Mouse (Mus musculus) layer of hippocampus, adult 18-20 months (tissue): Measurements from ENCODE around the gene Tprn. TPM values are rescaled to one million over a fixed set of nuclear protein-coding genes. Genes with fewer than 3 reads are reported as not detected.
"Not testable (repeated sequence)": the region's sequence is repeated elsewhere in the genome, so short reads cannot be mapped to it uniquely, and the experiment has no call there.

Experiments
- DNase-seq, 2 experiments: peaks; one replicate each; pipeline ENCODE4 v3.0.0; 2022; ENCODE audit warnings: low spot score in 2 of 2
- total RNA-seq, 2 experiments: library from RNA; stranded (reverse); gene quantifications; 2 replicates each; pipeline ENCODE4 v1.2.3; 2021

Tprn gene
- total RNA-seq, 2 experiments from 2014 or later: 21.2 to 23.1 TPM

DNA sequence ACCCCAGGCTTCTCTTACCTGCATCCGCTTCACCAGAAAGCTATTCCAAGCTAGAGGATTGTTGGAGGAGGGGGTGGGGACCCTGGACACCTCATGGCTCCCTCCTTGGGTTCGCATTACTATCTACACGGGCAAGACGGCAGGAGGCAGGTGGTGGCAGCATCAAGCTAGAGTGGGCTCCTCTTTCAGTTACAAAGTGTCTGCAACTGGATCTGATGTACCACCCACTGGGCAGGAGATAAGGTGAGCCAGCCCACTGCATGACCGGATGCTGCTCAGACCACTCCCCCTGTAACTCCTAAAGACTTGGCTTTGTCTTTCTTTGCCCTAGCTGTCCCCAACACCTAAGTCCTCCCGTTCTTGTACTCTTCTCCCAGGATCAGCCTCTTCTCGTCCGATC is 25.8 kb upstream of the Tprn start, which contains the start of gene Rnf224:
Gene Rnf224 (minus strand): TSS at position 174 of the 400 bp plus-strand sequence.
- DNase-seq: no peak

DNA sequence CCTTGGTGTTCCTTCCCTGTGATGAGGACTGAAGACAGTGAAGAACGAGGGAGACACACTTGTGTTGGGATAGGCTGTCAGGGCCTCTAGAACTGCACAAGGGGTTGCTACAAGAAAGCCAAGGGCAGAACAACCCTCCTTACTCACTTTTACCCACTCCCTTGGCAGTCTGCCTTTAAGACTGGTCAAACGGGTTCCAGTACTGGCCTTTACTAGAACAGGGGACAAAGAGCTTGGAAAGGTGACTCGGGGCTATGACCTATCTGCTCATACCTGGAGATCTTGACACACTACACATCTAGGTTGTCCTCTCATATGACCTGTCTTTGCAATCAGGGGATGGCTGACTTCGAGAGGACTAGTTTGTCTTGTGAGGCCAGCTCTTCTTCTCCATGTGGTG is 24.9 kb upstream of the Tprn start:
- no peak for DNase-seq

DNA sequence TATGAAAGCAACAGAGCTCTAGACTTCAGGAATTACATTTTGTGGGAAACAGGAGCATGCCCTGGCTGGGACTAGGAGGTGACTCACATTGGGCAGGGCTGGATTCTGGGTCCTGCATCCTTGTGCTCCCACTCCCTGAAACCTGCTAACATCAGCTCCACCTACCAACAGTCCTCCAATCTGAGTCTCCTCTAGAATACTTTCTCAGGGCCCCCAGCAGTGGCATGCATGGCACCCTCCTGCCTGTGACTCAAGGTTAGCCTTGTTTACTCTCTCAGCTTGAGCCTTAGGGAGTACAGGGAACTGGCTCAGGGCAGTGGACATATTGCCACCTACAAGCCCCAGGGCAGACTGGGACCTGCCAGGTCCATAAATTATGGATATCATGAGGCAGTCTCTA is 24.3 kb upstream of the Tprn start:
- no peak for DNase-seq

DNA sequence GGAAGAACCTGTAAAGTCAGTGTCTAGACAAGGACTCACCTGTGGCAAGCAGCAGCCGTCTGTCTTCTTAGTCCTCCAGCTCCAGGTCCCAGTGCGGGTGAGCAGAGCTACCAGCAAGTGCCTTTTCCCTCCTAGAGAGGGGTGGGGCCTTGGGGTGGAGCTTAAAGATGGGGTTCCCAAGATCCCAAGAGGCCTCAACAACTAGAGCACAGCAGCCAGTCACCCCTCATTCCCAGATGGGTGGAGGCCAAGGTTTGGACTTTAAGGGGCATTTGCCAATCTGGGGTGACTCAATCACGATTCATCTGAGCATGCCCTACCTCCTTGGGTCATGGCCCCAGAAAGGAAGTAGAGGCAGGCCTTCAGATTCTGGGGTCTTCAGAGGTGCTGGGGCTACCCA is 22.7 kb upstream of the Tprn start:
- DNase-seq: no peak

DNA sequence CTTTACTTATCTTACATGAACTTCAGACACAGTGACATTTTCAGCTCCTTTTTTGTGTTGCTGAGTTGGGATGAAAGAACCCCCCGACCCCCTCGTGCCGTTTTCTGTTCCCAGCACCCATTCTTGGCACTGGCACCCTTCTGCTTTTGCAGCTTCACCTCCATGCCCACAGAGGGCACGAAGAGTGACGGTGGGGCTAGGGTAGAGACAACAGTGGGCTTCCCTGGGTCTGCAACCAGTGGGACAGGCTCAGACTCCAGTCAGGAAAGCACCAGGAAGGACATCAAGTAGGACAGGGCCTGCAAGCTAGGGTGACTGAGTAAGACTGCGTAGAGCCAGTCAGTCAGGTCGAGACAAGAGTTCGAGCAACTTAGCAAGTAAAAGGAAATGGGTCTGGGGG is 22.1 kb upstream of the Tprn start:
- no peak for DNase-seq

DNA sequence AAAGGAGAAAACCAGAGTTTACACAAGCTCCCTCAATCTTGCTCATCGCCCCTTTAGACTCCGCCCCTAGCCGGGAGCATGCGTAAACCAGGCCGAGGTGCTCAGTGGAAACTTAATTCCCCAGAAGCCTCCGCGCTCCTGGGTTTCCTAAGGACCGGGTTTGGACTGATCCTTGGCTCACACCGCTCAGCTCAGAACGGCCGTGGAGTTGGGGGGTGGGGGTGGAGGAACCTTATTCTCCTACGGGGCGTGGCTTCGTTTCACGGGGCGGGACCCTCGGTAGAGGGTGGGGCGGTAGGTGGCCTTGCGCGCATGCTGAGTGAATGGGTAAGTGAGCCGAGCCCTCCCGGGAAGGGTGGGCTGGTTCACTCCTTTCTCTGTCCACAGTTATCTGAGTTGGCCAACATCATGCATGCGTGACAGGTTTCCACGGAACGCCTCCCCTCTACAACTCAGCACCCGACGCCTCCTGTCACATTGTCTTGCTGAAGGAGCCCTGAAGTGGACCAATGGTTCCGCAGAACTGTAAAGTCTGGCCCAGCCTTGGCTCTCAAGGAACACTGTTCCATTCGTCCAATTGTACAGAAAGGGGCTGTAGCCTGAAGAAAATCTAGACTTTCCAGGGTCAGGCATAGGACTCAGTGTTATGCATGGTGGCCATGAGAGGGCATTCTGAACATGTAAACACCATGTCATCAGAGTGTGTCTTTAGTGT is 21.5 kb upstream of the Tprn start:
- peak; percentile 58 to 77 for DNase-seq

DNA sequence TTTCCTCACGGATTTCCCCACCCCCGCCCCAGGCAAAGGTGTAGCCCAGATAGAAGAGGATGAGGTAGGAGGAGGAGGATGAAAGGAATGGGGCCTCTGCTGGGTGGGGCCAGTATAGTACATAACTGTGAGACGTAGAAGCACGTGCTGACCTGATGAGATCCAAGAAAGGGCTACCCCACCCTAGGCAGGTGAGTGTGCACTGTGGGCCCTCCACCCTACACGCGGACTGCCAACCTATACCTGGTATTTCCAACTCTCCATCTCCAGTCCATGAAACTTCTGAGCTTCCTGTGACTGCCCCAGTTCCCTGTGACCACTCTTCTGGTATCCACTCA is 21.0 kb upstream of the Tprn start:
- DNase-seq: no peak

DNA sequence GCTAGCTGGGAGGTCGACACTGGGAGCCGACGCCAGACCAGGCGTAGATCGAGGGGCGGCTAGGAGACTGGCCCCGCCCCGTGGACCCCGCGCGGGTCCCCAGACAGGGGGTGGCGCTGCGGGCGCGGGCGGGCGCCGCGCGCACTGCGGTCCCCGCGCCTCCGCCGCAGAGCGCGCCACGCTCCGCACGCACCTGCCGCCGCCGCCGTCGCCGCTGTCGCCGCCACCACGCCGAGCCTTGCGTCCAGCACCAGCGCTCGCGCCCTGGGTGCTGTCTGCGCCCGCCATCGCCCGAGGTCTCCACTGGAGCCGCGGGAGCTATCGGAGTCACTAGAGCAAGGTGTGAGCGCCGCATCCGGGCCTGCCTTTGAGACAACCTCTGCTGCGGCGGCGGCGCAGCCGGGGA is 20.3 kb upstream of the Tprn start, which contains the start of the genes Rnf208 and Cysrt1:
Gene Rnf208 (plus strand): TSS at position 155 of the 406 bp plus-strand sequence.
Gene Cysrt1 (minus strand): TSS at position 352 of the 406 bp plus-strand sequence.
- peak in 1 of 2 experiments; percentile 50 for DNase-seq

DNA sequence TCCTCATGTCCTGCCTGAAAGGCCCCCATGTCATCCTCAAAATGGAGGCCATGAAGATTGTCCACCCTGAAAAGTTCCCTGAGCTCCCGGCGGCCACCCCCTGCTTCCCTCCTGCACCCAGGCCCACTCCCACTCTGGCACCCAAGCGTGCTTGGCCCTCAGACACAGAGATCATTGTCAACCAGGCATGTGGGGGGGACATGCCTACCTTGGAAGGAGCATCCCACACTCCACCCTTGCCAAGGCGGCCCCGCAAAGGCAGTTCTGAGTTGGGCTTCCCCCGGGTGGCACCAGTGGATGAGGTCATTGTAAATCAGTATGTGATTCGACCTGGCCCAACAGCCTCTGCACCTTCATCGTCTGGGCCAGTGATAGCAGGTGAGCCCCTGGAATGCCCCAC is 19.1 kb upstream of the Tprn start:
- no peak for DNase-seq

DNA sequence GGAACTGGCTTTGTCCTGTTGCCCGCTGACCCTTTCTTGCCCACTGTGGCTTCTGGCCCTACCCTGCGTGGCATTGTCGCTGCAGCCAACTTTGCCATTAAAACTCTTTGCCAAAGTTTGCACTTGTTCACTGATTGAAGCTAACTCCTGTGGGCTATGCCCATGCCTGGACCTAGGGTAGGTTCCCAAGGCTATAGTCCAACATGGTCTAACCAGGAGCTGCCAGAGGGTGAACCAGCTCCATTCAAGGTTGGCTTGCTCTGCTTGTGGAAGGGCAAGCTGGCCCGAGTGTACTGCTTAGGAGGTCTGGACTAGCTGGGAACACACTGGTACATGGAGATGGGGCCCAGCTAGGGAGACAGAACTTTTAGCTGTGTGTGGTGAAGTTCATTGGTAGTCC is 18.3 kb upstream of the Tprn start:
- no peak for DNase-seq

DNA sequence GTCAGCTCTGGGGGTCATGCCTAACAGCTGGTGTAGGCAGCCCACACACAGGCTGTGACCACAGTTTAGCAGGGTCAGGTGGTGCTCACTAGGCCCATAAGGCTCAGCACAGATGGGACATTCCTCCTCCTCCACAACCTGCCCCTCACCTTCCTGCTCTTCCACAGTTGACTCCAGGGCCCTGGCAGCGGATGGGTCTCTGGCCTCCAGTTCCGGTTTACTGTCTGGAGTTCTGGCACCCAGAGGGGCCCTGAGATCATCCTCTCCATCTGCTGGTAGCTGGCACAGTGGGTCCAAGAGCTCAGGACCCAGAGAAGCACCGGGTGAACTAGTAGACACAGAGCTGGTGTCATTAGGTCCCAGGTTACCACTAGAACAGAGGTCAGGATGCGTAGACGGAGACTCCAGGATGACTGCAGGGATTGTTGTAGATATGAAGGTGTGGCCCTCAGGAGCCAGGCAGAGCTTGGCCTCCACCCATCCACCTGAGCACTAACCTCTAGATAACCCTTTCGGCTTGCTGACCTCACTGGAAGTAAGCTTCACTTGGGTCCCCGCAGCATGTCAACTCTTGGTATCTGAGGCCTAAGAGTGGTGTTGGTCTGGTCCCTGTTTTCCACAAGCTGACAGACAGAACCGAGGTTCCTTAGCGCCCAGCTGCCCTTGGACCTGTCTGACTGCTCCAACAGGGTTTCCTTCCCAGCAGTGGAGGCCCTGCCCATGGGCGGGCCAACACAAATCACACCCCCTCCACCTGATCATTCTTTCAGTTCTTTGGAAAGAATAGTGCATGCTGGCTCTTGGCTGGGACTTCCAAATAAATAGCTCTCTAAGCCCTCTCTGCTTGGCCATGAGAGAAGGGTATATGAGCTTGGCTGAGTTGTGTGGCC is 16.0 kb upstream of the Tprn start, which contains the start of gene AL732309.1:
Gene AL732309.1 (minus strand): TSS at position 681 of the 890 bp plus-strand sequence.
- DNase-seq: no peak

DNA sequence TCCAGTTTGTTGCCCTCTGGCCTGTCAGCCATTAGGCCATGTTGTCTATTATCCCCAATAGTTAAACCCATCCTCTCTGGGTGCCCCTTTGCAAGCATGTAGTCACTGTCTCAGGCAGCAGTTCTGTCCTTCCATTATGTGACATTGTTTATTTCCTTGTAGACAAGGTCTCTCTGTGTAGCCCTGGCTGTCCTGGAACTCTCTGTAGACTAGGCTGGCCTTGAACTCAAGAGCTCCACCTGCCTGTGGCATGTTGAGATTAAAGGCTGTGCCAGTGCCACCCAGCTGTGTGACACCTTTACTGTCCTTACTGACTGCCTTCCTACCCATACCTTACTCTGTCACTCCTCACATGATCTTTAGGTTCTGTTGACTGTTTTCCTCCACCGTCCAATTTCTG is 10.1 kb upstream of the Tprn start:
- no peak for DNase-seq

DNA sequence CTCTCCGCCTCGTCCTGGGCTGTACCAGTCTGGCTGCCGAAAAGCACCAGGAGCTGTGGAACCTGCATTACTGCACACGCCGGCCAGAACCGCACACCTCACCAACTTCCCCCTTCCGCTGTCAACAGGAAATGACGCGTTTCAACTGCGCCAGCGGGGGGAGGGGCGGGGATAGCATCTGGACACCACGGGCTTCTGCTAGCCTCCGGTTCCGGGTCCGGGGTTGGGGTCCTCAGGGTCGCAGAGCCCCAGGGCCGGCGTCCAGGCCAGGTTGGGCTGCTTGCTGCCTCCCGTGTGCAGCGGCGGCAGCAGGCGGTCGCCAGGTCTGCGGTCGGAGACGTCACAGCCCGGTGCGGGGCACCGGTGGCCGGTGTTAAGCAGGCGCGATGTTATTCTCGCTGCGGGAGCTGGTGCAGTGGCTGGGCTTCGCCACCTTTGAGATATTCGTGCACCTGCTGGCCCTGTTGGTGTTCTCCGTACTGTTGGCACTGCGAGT is 7.1 kb upstream of the Tprn start, which contains the start of gene Tmem203:
Gene Tmem203 (plus strand): TSS at position 156 of the 496 bp plus-strand sequence.
- peak; percentile 78 to 88 for DNase-seq

DNA sequence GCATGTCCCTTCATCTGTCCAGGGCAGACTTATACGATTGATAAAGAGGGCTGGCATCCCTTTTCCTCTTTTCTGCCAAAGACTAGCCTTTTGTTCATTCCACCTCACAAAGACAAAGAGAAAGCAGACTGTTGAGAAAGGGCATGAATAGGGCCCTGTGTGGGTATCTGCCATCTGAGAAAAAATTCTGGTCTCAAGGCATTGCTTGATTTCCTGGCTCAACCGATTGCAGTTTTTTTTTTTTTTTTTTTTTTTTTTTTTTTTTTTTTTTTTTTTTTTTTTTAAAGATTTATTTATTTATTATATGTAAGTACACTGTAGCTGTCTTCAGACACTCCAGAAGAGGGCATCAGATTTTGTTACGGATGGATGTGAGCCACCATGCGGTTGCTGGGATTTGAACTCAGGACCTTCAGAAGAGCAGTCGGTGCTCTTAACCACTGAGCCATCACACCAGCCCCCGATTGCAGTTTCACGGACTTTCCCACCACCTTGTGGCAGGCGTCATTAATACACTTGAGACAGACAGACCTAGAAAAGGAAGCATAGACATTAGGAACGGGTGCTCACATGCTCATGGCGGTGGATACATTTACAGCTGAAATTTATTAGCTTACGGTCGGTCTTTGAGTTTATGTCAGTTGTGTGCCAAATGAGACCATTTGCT is 5.8 kb upstream of the Tprn start:
- DNase-seq: not testable (repeated sequence)

DNA sequence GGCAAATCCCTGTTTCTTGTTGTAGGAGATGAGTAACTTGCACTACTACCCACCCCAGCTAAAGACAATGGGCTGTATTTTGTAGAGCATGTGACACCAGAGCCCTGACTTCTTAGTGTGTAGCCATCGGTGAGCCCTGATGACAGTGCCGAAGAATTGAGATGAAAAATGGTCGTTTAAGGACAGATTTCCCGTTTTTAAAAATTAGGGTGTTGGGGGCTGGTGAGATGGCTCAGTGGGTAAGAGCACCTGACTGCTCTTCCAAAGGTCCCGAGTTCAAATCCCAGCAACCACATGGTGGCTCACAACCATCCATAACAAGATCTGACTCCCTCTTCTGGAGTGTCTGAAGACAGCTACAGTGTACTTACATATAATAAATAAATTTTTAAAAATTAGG is 5.2 kb upstream of the Tprn start:
- DNase-seq: not testable (repeated sequence)

DNA sequence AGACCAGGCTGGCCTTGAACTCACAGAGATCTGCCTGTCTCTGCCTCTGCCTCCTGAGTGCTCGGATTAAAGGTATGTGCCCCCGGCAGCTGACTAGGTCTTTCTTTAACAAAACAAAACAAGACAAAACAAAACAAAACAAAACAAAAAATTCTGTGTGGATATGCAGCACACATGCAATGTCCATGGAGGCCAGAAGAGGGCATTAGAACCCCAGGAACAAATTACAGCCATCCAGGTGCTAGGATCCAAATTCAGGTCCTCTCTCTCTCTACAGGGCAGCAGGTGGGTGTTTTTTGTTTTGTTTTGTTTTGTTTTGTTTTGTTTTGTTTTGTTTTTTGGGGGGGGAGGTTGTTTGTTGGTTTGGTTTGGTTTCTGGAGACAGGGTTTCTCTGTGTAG is 3.5 kb upstream of the Tprn start:
- DNase-seq: no peak

DNA sequence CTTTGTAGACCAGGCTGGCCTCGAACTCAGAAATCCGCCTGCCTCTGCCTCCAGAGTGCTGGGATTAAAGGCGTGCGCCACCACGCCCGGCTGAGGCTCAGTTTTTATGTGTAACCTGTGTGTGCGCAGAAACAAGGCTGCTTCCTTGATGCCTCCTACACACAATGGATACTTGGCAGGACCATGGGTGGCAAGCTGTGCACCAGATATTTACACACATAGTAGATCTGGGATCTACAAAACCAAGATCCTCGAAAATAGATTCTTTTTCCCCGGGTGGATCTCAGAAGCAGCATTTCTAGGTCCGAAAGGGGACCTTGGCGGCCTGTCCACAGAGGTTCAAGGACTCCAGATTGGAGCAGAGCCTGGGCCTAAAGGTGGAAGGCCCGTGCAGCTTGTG is 548 bp upstream of the Tprn start:
- peak in 1 of 2 experiments; percentile 68 for DNase-seq

DNA sequence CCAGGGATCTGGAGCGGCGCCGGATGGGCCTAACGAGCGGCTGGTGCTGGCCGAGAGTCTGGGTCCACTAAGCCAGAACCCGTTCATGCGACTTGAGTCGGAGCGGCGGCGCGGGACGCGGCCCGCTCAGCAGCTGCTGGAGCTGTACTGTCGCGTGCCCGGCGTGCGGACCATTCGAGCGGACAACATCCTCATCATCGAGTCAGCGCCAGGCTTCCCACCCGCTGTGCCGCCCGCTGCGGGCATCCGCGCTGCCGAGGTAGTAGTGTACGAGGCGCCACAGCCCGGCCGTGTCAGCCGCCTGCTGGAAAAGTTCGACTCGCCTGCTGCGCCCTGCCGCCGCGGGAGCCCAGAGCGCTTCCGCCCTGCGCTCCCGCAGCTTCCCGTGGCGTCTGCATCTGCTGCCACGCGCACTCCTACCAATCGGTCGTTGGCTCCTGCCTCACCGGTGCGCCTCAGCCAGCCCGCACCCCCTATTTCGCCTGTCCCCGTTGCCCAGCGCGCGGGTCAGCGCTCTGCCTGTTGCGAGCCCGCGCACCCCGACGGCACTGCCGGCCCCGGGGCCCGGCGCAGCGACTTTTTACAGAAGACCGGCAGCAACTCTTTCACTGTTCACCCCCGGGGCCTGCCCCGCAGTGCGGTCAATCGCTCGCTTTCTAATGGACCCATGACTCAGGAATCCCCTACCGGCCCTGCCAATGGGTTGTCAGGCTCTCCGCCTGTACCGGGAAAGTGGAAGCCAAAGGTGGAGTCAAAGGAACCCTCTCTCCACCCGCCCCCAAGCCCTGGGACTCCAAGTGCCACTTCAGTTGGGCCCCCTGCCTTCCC is 591 bp downstream of the Tprn start:
- DNase-seq: peak in 1 of 2 experiments; percentile 54

DNA sequence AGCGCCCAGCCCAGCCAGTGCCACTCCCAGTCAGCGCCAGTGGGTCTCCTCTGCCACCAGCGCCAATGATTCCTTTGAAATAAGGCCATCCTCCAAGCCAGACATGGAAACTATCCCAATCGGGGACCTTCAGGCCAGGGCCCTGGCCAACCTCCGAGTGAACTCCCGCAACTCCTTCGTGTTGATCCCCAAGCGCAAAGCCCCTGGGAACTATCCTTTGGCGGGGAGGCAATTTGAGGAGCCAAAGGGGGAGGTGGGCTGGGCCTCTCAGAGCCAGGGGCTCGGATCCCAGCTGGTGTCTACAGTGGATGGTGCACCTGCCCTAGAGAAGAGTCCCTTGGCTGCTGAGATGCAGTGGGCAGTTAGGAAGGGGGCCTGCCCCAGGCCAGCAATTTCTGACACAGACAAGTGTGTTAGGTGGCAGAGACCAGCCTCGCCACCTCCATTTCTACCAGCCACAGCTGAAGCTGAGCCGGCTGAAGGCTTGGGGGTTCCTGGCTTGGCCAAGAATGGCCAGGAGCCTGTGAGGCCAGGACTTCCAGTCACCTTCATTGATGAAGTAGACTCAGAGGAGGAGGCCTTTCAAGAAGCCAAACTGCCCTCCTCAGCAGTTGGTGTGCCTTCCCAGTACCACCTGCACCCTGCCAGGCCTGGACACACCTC is 1.3 kb downstream of the Tprn start:
- DNase-seq: no peak

DNA sequence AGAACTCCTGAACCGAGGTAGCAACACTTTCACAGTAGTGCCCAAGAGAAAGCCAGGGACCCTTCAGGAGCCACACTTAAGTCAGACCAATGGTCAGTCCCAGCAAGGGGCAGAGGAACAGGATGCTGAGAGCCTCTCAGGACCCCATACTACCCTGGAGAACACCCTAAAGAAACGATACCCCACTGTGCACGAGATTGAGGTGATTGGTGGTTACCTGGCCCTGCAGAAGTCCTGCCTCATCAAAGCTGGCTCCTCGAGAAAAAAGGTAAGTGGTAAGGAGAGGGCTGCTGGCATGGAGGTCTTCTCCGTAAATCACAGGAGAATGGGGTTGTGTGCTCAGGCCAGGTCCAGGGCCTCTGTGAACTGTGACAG is 1.9 kb downstream of the Tprn start:
- DNase-seq: no peak
